Mouse (Mus musculus): Measurements from ENCODE around the gene Spata18. TPM values are rescaled to one million over a fixed set of nuclear protein-coding genes. Genes with fewer than 3 reads are reported as not detected.
A peak's percentile ranks its signal among the peaks of the same experiment; 100 is the strongest.

Spata18 gene
- polyA plus RNA-seq, 1 experiment from 2014 or later, result 6.6 TPM

GRCm38 (mm10) chr5:73690146-73690545, 39.0 kb downstream of the Spata18 start:
- H3K27me3 ChIP-seq (replicated peaks; ENCODE audit: insufficient read depth, low read length), result no peaks in the 10 kb centered on the region
- 59% methylated on average over 2 of the region's 2 CpGs for WGBS
- H3K4me3 ChIP-seq (ENCODE audit: low read depth, low read length), result no peak overlapping the region
- no peaks in the 10 kb centered on the region for H3K9me3 ChIP-seq (ENCODE audit: low read length)
- DNase-seq (ENCODE audit: low spot score), result peak; percentile 45
- no peaks in the 10 kb centered on the region for H3K36me3 ChIP-seq (ENCODE audit: insufficient read depth, low read length)
- H3K4me1 ChIP-seq (ENCODE audit: insufficient read depth, low read depth, low read length), result no peaks in the 10 kb centered on the region; the same call in 1 of the 2 replicates
- H3K4me2 ChIP-seq (replicated peaks; ENCODE audit: low read depth, low read length), result no peak overlapping the region
- H3K9ac ChIP-seq (replicated peaks; ENCODE audit: low read depth), result no peak overlapping the region
- H3K27ac ChIP-seq (ENCODE audit: low read length), result no peak overlapping the region
- ATAC-seq, result peak; percentile 49; the same call in 1 of the 2 replicates
- TF ChIP-seq CTCF (IDR thresholded peaks at IDR 0.05), result no peak
- TF ChIP-seq EP300 (IDR thresholded peaks at IDR 0.05), result no peak

GRCm38 (mm10) chr5:73691723-73692520, 40.7 kb downstream of the Spata18 start:
- Histone ChIP-seq H3K27me3 (replicated peaks; ENCODE audit: insufficient read depth, low read length) (no peaks in the 10 kb centered on the region), H3K9me3 (ENCODE audit: low read length) (no peaks in the 10 kb centered on the region), H3K4me2 (replicated peaks; ENCODE audit: low read depth, low read length) (no peak overlapping the region), H3K36me3 (ENCODE audit: insufficient read depth, low read length) (no peaks in the 10 kb centered on the region), H3K9ac (replicated peaks; ENCODE audit: low read depth) (no peak overlapping the region), H3K27ac (ENCODE audit: low read length) (no peak overlapping the region), H3K4me3 (ENCODE audit: low read depth, low read length) (no peak overlapping the region), H3K4me1 (ENCODE audit: insufficient read depth, low read depth, low read length) (no peaks in the 10 kb centered on the region; the same call in 1 of the 2 replicates)
- ATAC-seq (no peak), DNase-seq (ENCODE audit: low spot score) (no peak)
- TF ChIP-seq CTCF (IDR thresholded peaks at IDR 0.05), result no peak
- TF ChIP-seq EP300 (IDR thresholded peaks at IDR 0.05), result no peak
- WGBS, result 44% methylated on average over 15 of the region's 15 CpGs

GRCm38 (mm10) chr5:73693778-73694177, 42.6 kb downstream of the Spata18 start:
- Histone ChIP-seq H3K27ac (ENCODE audit: low read length) (no peak overlapping the region), H3K36me3 (ENCODE audit: insufficient read depth, low read length) (no peaks in the 10 kb centered on the region), H3K27me3 (replicated peaks; ENCODE audit: insufficient read depth, low read length) (no peaks in the 10 kb centered on the region), H3K9me3 (ENCODE audit: low read length) (no peaks in the 10 kb centered on the region), H3K4me3 (ENCODE audit: low read depth, low read length) (no peak overlapping the region), H3K4me2 (replicated peaks; ENCODE audit: low read depth, low read length) (no peak overlapping the region), H3K9ac (replicated peaks; ENCODE audit: low read depth) (no peak overlapping the region), H3K4me1 (ENCODE audit: insufficient read depth, low read depth, low read length) (no peaks in the 10 kb centered on the region; the same call in 1 of the 2 replicates)
- WGBS, result 61% methylated on average over 1 of the region's 1 CpGs
- ATAC-seq (no peak), DNase-seq (ENCODE audit: low spot score) (peak; percentile 33)
- TF ChIP-seq EP300 (IDR thresholded peaks at IDR 0.05) (no peak), CTCF (IDR thresholded peaks at IDR 0.05) (no peak)

- TF ChIP-seq CTCF (IDR thresholded peaks at IDR 0.05), result no peak
- no peaks in the 10 kb centered on the region for H3K36me3 ChIP-seq (ENCODE audit: insufficient read depth, low read length)
- no peak overlapping the region for H3K27ac ChIP-seq (ENCODE audit: low read length)
- no peaks in the 10 kb centered on the region; the same call in 1 of the 2 replicates for H3K4me1 ChIP-seq (ENCODE audit: insufficient read depth, low read depth, low read length)
- no peak overlapping the region for H3K9ac ChIP-seq (replicated peaks; ENCODE audit: low read depth)
- no peak overlapping the region for H3K4me3 ChIP-seq (ENCODE audit: low read depth, low read length)
- 78% methylated on average over 4 of the region's 4 CpGs for WGBS
- no peak for DNase-seq (ENCODE audit: low spot score)
- no peaks in the 10 kb centered on the region for H3K9me3 ChIP-seq (ENCODE audit: low read length)
- ATAC-seq, result no peak
- no peaks in the 10 kb centered on the region for H3K27me3 ChIP-seq (replicated peaks; ENCODE audit: insufficient read depth, low read length)
- no peak overlapping the region for H3K4me2 ChIP-seq (replicated peaks; ENCODE audit: low read depth, low read length)
Measured at GRCm38 (mm10) chr5:73694254-73695015, 43.3 kb downstream of the Spata18 start.

GRCm38 (mm10) chr5:73697700-73698099, 46.5 kb downstream of the Spata18 start:
- Histone ChIP-seq H3K27me3 (replicated peaks; ENCODE audit: insufficient read depth, low read length) (no peaks in the 10 kb centered on the region), H3K9me3 (ENCODE audit: low read length) (no peaks in the 10 kb centered on the region), H3K9ac (replicated peaks; ENCODE audit: low read depth) (no peak overlapping the region), H3K4me1 (ENCODE audit: insufficient read depth, low read depth, low read length) (no peaks in the 10 kb centered on the region), H3K27ac (ENCODE audit: low read length) (no peak overlapping the region), H3K36me3 (ENCODE audit: insufficient read depth, low read length) (no peaks in the 10 kb centered on the region), H3K4me3 (ENCODE audit: low read depth, low read length) (no peak overlapping the region), H3K4me2 (replicated peaks; ENCODE audit: low read depth, low read length) (no peak overlapping the region)
- WGBS, result 31% methylated on average over 4 of the region's 4 CpGs
- DNase-seq (ENCODE audit: low spot score), result peak; percentile 39
- peak; percentile 54; the same call in 1 of the 2 replicates for TF ChIP-seq EP300 (IDR thresholded peaks at IDR 0.05)
- no peak for TF ChIP-seq CTCF (IDR thresholded peaks at IDR 0.05)
- ATAC-seq, result no peak
